Mouse (Mus musculus) intestine, postnatal 0 days (tissue): Measurements from ENCODE around the gene Des. TPM values are rescaled to one million over a fixed set of nuclear protein-coding genes. Genes with fewer than 3 reads are reported as not detected.

Experiments
- ATAC-seq: fragments of 200-750 bp; cut with Nextera tagmentation; 2 replicates; pipeline ENCODE4 v1.8.0; 2017; ENCODE audit warnings: mild to moderate bottlenecking, moderate TSS enrichment, moderate library complexity
- H3K27ac ChIP-seq: fragments of 300-500 bp; sonication (generic); 2 replicates; pipeline ENCODE4 v1.5.1; 2014; ENCODE audit warnings: mild to moderate bottlenecking, low read depth, low read length, moderate library complexity
- H3K27me3 ChIP-seq: fragments of 300-500 bp; sonication (generic); replicated peaks from 2 replicates; pipeline ENCODE4 v1.6.1; 2014; ENCODE audit warnings: low read length, mixed read lengths; ENCODE audit not compliant: control insufficient read depth, insufficient read depth
- H3K36me3 ChIP-seq: fragments of 300-500 bp; sonication (generic); 2 replicates; pipeline ENCODE4 v1.6.1; 2014; ENCODE audit warnings: mild to moderate bottlenecking, moderate library complexity; ENCODE audit not compliant: control insufficient read depth, insufficient read depth
- H3K4me1 ChIP-seq: fragments of 300-500 bp; sonication (generic); replicated peaks from 2 replicates; pipeline ENCODE4 v1.6.1; 2014; ENCODE audit warnings: antibody characterized with exemption, low read length, mixed read lengths; ENCODE audit not compliant: control insufficient read depth, insufficient read depth
- H3K4me2 ChIP-seq: fragments of 300-500 bp; sonication (generic); replicated peaks from 2 replicates; pipeline ENCODE4 v1.6.1; 2014; ENCODE audit warnings: low read depth, mild to moderate bottlenecking, moderate library complexity
- H3K4me3 ChIP-seq: fragments of 300-500 bp; sonication (generic); 2 replicates; pipeline ENCODE4 v1.5.1; 2014; ENCODE audit warnings: low read depth, low read length
- H3K9ac ChIP-seq: fragments of 300-500 bp; sonication (generic); 2 replicates; pipeline ENCODE4 v1.6.1; 2014; ENCODE audit warnings: mild to moderate bottlenecking, low read depth, low read length
- H3K9me3 ChIP-seq: fragments of 300-500 bp; sonication (generic); 2 replicates; pipeline ENCODE4 v1.6.1; 2016; ENCODE audit warnings: mixed run types; ENCODE audit not compliant: control insufficient read depth
- CTCF ChIP-seq: sonication (generic); IDR thresholded peaks from 2 replicates; pipeline ENCODE4 v1.5.1; 2016; ENCODE audit warnings: low read depth, mild to moderate bottlenecking, control low read depth, antibody characterized with exemption, moderate library complexity
- whole genome bisulfite sequencing: fragments of 180-500 bp; shearing (Covaris S2); extraction: QIAGEN DNeasy Blood & Tissue Kit; methylation state at CpG from one replicate; pipeline ENCODE4 v1.1.7; 2014; 5-methylcytosine and 5-hydroxymethylcytosine counted together
- polyA plus RNA-seq: library from polyadenylated mRNA; unstranded; fragments of >200 nt; fragmentation: Nextera tagmentation; extraction: Ambion mirVana; gene quantifications from 2 replicates; pipeline ENCODE4 v1.2.1, GENCODE M21; 2015

Gene Des
- polyA plus RNA-seq, 1 experiment from 2014 or later, result 233 TPM

- 62% methylated on average over 2 of the region's 2 CpGs for WGBS
These were observed 19.1 kb downstream of the Des start for GRCm38 (mm10) chr1:75379196-75379595.

DNA sequence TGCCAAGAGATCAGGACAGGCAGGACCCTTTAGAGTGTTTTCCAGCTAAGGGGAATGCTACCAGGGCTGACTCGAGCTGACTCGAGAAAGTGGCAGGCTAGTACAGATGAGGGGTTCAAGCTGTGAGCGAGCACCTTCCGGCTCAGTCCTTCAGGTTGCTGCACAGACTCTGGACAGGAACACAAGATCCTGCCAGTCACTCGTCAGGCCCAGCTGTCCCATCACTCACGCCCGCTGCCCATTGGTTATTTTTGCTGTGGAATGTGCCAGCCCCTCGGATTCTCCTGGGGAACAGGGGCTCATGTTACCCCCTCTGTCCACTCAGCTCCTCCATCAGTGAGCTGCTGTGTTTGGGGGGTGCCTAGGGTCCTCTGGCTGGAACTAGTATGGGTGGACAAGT lies 19.8 kb downstream of the Des start:
- no peak for ATAC-seq
- H3K4me3 ChIP-seq, result no peak overlapping the region
- no peak overlapping the region for H3K4me2 ChIP-seq
- 83% methylated on average over 8 of the region's 8 CpGs for WGBS
- H3K27me3 ChIP-seq, result peaks cover 5% of the 10 kb centered on the region; the same call in 1 of the 2 replicates
- TF ChIP-seq CTCF, result no peak
- no peak overlapping the region for H3K27ac ChIP-seq
- H3K9me3 ChIP-seq, result no peaks in the 10 kb centered on the region
- H3K4me1 ChIP-seq, result no peaks in the 10 kb centered on the region
- no peak overlapping the region for H3K9ac ChIP-seq
- H3K36me3 ChIP-seq, result no peaks in the 10 kb centered on the region; the same call in 1 of the 2 replicates

More at GRCm38 (mm10) chr1:75379196-75379595, 19.1 kb downstream of the Des start:
- H3K9me3 ChIP-seq, result no peaks in the 10 kb centered on the region
- H3K27ac ChIP-seq, result no peak overlapping the region
- no peak overlapping the region for H3K4me3 ChIP-seq
- no peaks in the 10 kb centered on the region for H3K4me1 ChIP-seq
- ATAC-seq, result no peak
- peaks cover 11% of the 10 kb centered on the region; the same call in 1 of the 2 replicates for H3K27me3 ChIP-seq
- TF ChIP-seq CTCF, result no peak
- no peak overlapping the region for H3K9ac ChIP-seq
- no peak overlapping the region for H3K4me2 ChIP-seq
- no peaks in the 10 kb centered on the region; the same call in 1 of the 2 replicates for H3K36me3 ChIP-seq

DNA sequence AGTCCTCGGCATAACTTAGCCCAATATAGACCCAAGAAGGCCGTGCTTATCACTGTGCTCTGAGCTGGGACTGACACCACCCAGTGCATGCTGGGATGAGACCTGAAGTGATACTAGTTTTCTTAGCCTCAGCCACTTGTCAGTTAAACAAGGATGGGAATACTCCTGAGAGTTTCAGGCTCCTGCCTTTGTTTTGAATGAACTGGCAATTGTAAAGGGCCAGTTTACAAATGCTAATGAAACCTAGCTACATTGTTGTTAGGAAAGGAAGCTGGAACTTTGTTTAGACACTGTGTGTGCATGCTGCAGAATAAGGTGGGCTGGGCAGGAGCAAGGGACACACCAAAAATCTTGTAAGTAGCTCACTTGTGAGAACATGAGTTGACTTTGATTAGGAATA lies 20.8 kb downstream of the Des start:
- no peak for ATAC-seq
- WGBS, result 37% methylated on average over 2 of the region's 2 CpGs
- H3K27ac ChIP-seq, result no peak overlapping the region
- H3K4me2 ChIP-seq, result no peak overlapping the region
- H3K27me3 ChIP-seq, result peaks cover 1% of the 10 kb centered on the region; the same call in 1 of the 2 replicates
- no peak for TF ChIP-seq CTCF
- no peaks in the 10 kb centered on the region for H3K9me3 ChIP-seq
- no peaks in the 10 kb centered on the region for H3K4me1 ChIP-seq
- no peak overlapping the region for H3K9ac ChIP-seq
- H3K36me3 ChIP-seq, result no peaks in the 10 kb centered on the region; the same call in 1 of the 2 replicates
- no peak overlapping the region for H3K4me3 ChIP-seq

DNA sequence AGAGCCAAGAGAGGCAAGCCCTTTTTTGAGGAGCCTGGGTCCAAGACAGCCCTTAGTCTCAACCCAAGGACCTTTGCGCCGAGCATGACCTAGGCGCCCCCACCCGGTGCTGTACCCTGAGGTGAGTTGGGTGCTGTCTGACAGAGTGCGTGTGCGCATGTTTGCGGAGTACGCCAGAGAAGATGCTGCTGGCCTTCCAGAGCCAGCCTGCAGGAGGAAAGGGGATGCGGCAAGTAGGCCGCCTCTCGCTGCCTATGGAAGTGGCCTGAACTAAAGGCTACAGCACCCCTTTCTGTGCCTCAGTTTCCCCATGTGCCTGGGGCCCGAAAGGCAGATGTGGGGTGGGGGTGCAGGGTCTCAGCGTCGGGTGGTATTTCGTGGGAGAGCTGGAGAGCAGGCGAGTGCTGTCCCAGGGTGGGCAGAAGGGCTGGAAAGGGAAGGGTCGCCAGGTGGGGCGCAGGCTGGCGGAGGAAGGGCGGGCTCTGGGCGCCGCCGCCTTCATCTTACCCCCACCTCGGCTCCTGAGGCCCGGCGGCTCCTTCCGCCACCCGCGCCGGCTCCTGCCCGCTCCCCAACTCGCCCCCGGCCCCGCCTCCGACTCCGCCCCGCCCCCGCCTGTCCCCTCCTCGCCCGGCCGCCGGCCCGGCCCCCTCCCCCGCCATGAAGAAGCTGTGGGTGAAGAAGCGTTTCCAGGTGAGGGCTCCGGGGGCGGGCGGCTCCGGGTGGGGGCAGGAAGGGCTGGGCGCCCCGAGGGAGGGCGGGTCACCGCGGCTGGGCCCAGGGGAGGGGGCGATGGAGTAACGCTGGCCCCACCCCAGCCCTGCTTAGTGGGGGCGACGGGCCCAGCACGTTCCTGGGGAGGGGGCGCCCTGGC lies 21.6 kb downstream of the Des start:
- Histone ChIP-seq H3K9ac (peak overlapping the region; percentile 50), H3K27me3 (no peaks in the 10 kb centered on the region), H3K4me2 (peak overlapping the region; percentile 94), H3K27ac (peak overlapping the region; percentile 35; the same call in 1 of the 2 replicates), H3K36me3 (no peaks in the 10 kb centered on the region; the same call in 1 of the 2 replicates), H3K4me1 (no peaks in the 10 kb centered on the region), H3K4me3 (peak overlapping the region; percentile 57), H3K9me3 (no peaks in the 10 kb centered on the region)
- peak; percentile 11; the same call in 1 of the 2 replicates for ATAC-seq
- peak; percentile 26 for TF ChIP-seq CTCF
- 5% methylated on average over 39 of the region's 60 CpGs for WGBS

DNA sequence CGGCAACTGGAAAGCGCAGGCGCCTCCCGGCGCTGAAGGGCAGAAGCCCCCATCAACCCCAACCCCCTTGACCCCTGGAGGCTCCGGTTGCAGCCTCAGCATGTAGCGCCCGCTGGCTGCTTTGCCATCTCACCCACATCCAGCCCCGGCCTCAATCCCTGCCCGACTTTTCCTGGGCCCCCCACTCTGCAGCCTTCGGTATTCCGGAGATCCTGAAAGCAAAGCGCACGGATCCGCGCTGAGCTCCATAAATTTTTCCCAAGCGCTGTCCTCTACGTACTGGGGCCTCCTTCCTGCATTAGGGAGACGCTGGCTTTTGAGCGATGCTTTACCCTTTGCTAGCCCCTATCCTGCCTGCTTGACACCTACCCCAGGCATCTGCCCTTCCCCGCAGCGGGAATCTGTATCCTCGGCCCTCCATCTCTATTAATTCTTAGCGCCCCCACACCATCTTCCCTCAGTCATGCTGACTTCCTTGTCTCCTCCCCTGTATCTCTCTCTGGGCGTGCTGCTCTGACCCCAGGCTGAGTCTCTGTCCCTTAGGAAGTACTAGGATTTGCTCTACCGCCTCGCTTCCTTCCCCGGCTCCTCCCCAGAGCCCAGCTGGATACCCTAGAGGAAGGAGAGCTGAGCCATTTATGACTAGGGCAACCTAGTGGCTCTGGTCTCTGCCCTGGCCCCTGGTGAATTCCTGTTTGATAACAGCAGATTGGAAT lies 22.4 kb downstream of the Des start:
- Histone ChIP-seq H3K27me3 (peaks cover 4% of the 10 kb centered on the region), H3K9ac (peak overlapping the region; percentile 50), H3K4me3 (peak overlapping the region; percentile 57), H3K4me1 (no peaks in the 10 kb centered on the region), H3K9me3 (no peaks in the 10 kb centered on the region), H3K36me3 (no peaks in the 10 kb centered on the region; the same call in 1 of the 2 replicates), H3K4me2 (peak overlapping the region; percentile 94), H3K27ac (peak overlapping the region; percentile 35; the same call in 1 of the 2 replicates)
- WGBS, result 2% methylated on average over 28 of the region's 28 CpGs
- ATAC-seq, result 0 out of 2 replicates have a peak, but pooled peaks have one; percentile 11
- no peak for TF ChIP-seq CTCF
